Mouse (Mus musculus) stomach, embryonic 16.5 days (tissue): ENCODE results near the gene Dbf4. TPM values are rescaled to one million over a fixed set of nuclear protein-coding genes. Genes with fewer than 3 reads are reported as not detected.

Source experiments
- ATAC-seq: fragments of 200-750 bp; cut with Nextera tagmentation; 2 replicates; pipeline ENCODE4 v1.8.0; 2017; ENCODE audit warnings: moderate number of reproducible peaks, moderate TSS enrichment; ENCODE audit not compliant: insufficient read depth, low FRiP score
- H3K27ac ChIP-seq: fragments of 300-500 bp; sonication (generic); 2 replicates; pipeline ENCODE4 v1.5.1; 2014; ENCODE audit warnings: low read length
- H3K27me3 ChIP-seq: fragments of 300-500 bp; sonication (generic); 2 replicates; pipeline ENCODE4 v1.6.1; 2014; ENCODE audit warnings: low read length, control low read depth, mixed read lengths; ENCODE audit not compliant: control insufficient read depth, insufficient read depth
- H3K36me3 ChIP-seq: fragments of 300-500 bp; sonication (generic); 2 replicates; pipeline ENCODE4 v1.6.1; 2014; ENCODE audit warnings: low read length; ENCODE audit not compliant: control insufficient read depth, insufficient read depth
- H3K4me1 ChIP-seq: fragments of 300-500 bp; sonication (generic); 2 replicates; pipeline ENCODE4 v1.6.1; 2014; ENCODE audit warnings: low read length, control low read depth, mixed read lengths; ENCODE audit not compliant: control insufficient read depth, insufficient read depth
- H3K4me2 ChIP-seq: fragments of 300-500 bp; sonication (generic); 2 replicates; pipeline ENCODE4 v1.6.1; 2014; ENCODE audit warnings: low read depth, low read length, mixed read lengths
- H3K4me3 ChIP-seq: fragments of 300-500 bp; sonication (generic); replicated peaks from 2 replicates; pipeline ENCODE4 v1.5.1; 2014; ENCODE audit warnings: mild to moderate bottlenecking, low read length
- H3K9ac ChIP-seq: fragments of 300-500 bp; sonication (generic); 2 replicates; pipeline ENCODE4 v1.6.1; 2014; ENCODE audit warnings: low read length
- H3K9me3 ChIP-seq: fragments of 300-500 bp; sonication (generic); replicated peaks from 2 replicates; pipeline ENCODE4 v1.6.1; 2016; ENCODE audit warnings: low read length, control low read depth; ENCODE audit not compliant: control insufficient read depth
- WGBS: fragments of 180-500 bp; shearing (Covaris S2); extraction: QIAGEN DNeasy Blood & Tissue Kit; methylation state at CpG from one replicate; pipeline ENCODE4 v1.1.7; 2014; 5-methylcytosine and 5-hydroxymethylcytosine counted together
- polyA plus RNA-seq: library from polyadenylated mRNA; unstranded; fragments of >200 nt; fragmentation: Nextera tagmentation; extraction: Ambion mirVana; gene quantifications from 2 replicates; pipeline ENCODE4 v1.2.1, GENCODE M21; 2015

The Dbf4 gene
- polyA plus RNA-seq, 1 experiment from 2014 or later: 30.9 TPM

GRCm38 (mm10) chr5:8349557-8349956 lies 73.0 kb downstream of the Dbf4 start:
- 51% methylated on average over 10 of the region's 10 CpGs for whole genome bisulfite sequencing
- ATAC-seq: no peak

More at GRCm38 (mm10) chr5:8349557-8349956, 73.0 kb downstream of the Dbf4 start:
- Histone ChIP-seq H3K9ac (no peak overlapping the region), H3K27me3 (no peaks in the 10 kb centered on the region), H3K4me1 (no peaks in the 10 kb centered on the region), H3K4me3 (no peak overlapping the region), H3K4me2 (no peak overlapping the region), H3K9me3 (no peaks in the 10 kb centered on the region), H3K36me3 (no peaks in the 10 kb centered on the region), H3K27ac (no peak overlapping the region)

Other genes starting within 250 kb of the Dbf4 start
- 6.2 and 7.0 TPM in 2 replicates for gene Adam22, start 54.6 kb downstream of the Dbf4 start, polyA plus RNA-seq
- gene Slc25a40, start 134 bp upstream of the Dbf4 start, polyA plus RNA-seq: 10.4 and 12.5 TPM in 2 replicates
- 1.7 and 2.0 TPM in 2 replicates for gene Rundc3b, start 200.2 kb upstream of the Dbf4 start, polyA plus RNA-seq
- gene Abcb1a, start 237.4 kb upstream of the Dbf4 start, polyA plus RNA-seq: 0.90 and 1.5 TPM in 2 replicates